Mouse (Mus musculus) kidney, adult 8-10 months (tissue): Measurements from ENCODE around the gene Hck.

Experiments
- DNase-seq, 2 experiments: peaks; one replicate each; pipeline ENCODE4 v3.0.0; 2022

Hck gene

DNA sequence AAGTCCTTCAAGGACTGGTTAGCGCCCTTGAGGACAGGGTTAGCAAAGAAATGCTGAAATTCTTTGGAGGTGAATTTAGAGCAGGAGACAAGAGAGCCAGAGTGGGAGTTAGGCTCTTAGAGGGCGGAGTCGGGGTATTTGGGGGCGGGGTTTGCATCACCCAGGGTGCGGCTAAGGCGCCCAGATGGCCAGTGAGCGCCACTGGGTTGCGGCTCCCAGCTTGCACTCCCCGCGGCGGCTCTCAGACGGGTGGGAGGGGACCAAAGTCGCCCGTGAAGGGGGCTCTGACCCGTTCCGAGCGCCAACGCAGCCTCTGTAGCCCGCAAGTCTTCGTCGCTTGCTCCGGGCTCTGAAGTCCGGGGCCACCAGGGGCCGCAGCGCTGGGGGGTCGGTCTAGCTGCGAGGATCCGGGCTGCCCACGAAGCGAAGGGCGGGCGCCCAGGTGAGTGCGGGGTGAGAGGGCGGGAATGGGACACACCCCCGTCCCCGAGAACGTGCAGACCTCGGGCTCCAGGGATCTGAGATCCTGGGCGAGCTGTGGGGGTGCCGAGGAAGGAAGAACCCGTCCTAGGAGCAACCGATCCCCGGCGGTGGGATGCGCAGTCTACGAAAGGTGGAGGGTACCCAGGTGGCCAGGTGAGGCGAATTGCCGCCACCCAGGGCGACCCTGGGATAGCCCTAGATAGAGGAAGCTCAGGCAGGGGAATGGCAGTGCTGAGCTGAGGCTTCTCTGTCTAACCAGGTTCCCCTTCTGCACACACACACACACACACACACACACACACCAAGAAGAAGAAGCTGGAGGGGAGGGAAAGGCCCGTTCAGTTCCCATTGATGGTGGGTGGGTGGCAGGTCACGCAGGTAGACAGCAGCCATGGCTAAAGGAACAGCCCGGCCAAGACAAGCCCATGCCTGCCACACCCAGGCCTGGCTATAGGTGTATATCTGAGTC, at the start of gene Hck:
TSS of gene Hck (plus strand) at position 156 of the 952 bp plus-strand sequence.
- DNase-seq = peak; percentile 22 to 29

DNA sequence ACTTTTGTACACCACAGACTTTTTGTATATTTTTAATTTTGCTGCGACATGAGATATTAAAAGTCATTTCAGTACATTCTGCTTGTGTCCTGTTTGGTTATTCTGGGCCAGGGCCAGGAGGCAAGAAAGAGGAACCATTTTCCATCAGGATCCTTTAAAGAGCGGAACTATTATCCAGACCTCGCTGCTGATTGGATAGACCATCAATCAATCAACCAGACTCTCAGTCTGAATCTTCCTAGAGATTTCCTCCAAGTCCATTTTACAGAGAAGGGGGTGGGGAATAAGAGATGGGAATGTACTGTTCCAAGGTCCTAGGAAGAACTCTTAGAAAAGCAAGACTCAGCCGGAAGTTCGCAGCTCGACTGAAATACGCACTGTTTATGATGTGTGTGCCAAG, 48.1 kb upstream of the Hck start:
- DNase-seq = no peak

DNA sequence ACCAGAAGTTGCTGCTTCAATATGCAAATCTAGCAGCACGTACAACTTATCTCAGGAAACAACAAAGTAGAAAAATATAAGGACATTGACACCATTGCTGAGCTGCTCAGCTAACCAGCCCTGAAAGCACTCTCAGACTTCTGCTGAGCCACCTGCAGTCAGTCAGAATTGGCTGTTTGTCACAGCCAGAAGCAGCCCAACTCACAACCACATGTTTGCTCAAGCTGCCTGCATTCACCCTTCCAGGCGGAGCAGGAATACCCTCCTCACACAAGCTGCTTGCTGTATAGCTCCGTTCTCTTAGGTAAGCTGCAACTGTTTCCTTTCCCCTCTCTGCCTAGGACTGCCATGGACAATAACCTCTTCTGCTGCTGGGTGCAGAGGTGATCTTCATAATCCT, 44.9 kb upstream of the Hck start:
- DNase-seq = no peak

DNA sequence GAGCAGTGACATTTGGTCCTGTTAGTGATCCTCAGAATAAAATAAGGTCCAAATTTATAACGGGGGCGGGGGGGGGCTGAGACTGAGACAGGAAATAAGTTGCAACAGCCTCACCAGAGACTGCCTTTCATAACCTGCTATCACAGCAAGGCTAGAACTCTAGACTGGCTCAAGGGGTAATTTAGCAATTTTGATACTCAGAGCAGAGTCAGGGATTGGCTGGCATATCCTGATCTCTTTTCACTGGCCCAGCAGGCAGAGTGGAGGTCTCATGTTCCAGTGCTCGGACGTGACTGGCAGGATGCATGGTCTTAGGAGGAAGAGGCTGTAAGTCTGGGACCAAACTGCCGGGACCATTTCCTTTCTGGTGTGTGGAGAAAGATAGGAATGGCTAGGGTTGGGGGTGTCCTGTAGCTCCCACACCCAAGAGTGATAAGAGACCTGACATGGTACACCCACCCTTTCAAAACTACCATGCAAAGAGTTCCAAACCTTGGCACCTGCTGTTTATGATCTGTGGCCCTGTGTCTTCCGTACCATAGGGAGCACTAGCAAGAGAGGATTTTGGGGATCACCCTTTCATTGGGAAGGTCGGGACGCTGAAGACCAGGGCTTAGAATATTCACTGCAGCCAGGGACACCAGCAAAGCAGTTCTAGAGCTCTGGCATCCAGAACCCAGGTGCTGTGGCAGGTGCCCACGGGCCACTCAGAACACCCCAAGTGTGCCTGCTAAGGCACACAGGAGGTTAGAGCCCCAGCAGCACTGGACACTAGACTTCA, 43.9 kb upstream of the Hck start:
- DNase-seq = no peak

DNA sequence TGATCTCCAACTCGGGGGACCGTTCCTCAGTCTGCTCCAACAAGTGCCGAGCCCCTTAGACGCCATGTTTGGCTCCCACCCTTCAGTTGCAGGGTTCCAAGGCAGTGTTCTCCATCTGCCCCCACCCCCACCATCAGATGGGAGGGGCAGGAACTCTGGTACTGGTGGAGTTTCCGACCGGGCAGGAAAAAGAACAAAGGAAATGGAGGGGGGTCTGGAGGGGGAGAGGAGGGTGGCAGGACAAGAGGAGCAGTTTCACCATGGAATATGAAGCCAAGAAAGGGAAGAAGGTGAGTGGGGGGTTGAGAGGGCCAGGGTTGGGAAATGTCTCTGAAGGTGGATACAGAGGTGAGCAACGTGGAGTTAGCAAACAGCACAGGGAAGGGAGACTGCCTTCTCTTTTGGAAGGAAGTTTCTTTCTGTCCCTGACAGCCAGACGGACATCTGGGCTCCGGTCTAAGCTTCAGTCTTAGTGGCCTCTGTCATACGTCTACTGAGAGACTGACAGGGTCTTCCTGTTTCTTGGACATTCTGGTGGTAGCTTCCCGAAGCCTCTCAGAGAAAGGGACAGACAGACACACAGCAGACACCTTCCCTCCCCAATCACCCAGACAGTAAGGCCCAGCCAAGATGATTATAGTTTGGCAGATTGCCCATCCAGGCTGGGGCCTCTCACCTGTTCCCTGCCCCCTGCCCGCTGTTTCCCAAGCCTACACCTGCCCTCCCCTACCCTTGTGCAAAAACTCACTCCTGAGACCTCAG, 42.3 kb upstream of the Hck start, which contains the start of gene Ccm2l:
TSS of gene Ccm2l (plus strand) at position 209 of the 762 bp plus-strand sequence.
- peak; percentile 50 to 52 for DNase-seq

DNA sequence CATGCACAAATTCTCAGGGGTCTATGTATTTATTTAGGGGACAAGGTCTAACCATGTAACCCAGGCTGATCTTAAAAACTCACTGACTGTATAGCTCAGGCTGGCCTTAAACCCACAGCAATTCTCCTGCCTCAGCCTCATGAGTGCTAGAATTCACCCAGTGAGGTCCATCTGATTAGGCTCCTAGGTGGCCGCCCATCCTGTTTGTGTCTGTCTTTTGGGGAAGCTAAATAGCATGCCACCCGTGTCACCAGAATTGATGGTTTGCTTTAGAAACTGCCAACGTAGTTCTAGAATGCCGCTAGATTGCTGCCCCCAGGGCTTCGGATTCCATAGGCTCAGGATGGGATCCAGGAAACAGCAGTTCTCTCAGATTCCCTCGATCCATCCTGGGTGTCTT, 41.3 kb upstream of the Hck start:
- DNase-seq = no peak

DNA sequence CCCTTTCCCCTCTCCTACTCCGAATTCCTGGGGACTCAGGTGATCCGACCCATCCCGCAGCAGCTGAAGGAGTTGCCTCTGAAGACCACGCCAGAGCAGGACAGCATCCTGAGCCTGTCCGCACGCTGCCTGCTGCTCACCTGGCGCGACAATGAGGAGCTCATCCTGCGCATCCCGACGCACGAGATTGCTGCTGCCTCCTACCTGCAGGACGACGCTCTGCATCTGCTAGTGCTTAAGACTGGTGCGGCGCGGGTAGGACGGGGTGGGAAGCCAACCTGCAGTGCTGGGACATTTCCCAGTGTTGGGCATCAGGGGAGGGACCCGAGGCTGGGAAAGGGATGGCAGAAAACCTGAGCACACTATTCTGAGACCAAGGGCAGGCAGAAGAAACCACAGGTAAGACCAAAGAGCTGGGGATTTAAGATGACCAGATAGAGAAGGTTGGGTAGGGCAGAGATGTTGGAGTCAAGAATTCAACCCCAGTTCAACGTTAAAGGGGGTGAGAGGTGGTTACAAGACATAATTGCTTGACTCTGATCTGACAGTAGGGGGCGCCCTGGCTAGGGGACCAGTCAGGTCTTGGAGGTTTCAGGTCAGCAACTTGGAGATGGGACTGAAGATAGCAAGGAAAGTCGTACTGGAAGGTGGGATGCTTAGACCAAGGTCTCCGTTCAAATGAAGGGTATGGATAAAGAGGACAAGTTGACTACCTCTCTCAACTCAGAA, 37.3 kb upstream of the Hck start:
- DNase-seq = no peak

DNA sequence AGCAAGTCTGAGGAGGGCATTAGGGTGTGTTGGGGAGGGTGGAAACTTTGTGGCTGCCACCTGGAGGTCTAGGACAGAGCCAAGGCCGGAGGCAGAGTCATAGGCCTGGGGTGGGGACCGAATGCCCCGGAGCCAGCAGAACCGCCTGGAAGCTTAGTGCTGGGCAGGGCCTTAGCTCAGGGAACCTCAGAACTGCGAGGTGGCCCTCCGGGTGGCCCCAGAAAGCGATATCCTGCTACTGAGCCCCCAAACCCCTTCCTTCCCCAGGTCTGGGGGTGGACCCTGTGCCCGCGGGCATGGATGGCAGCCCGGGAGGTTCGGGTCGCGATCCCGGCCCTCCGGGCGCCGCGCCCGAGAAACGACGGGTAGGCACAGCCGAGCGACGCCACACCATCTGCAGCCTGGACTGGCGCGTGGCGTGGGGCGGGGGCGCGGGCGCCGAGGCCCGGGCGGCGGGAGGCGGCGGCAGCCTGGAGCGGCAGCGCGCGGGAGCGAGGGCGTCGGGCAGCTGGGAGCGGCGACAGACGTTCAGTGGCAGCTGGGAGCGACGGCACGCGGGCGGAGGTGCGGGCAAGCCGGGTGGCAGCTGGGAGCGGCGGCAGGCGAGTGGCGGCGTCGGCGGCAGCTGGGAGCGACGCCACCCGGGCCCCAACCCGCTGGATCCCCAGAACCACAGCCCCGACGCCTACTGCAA, 36.6 kb upstream of the Hck start:
- no peak for DNase-seq

DNA sequence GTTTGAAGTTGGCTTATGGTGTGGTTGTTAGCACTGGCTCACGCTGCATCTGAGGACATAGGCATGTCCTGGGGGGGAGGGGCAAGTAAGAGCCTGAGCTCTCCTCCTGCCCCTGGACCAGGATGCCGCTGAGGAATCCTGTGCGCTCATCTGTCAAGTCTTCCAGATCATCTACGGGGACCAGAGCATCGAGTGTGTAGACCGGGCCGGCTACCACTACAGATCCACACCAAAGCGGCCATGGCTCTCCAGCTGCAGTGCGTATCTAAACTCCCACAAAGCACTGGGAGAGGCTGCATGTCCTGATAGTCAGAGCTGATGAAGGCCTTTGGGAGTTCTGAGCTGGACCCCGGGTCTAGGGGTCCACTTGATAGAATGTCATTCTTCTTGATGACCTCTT, 33.6 kb upstream of the Hck start:
- no peak for DNase-seq

DNA sequence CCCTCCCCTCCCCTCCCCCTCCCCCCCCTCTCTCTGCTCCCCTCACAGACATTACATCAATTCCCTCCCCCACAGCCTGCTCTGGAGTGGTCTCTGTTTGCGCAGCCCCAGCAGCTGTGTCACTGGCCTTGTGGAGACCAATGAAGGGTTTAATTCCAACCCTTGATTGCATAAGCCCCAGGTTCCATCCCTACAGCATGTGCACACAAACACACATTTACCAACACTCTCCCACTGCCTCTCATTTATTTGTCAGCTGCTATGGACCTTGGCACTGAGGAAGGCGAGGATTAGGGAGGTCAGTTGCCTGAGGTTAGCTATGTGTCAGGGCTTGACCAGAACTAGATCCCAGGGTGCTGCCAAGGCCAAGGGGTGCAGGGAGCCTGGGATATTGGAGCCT, 32.3 kb upstream of the Hck start:
- DNase-seq = no peak

DNA sequence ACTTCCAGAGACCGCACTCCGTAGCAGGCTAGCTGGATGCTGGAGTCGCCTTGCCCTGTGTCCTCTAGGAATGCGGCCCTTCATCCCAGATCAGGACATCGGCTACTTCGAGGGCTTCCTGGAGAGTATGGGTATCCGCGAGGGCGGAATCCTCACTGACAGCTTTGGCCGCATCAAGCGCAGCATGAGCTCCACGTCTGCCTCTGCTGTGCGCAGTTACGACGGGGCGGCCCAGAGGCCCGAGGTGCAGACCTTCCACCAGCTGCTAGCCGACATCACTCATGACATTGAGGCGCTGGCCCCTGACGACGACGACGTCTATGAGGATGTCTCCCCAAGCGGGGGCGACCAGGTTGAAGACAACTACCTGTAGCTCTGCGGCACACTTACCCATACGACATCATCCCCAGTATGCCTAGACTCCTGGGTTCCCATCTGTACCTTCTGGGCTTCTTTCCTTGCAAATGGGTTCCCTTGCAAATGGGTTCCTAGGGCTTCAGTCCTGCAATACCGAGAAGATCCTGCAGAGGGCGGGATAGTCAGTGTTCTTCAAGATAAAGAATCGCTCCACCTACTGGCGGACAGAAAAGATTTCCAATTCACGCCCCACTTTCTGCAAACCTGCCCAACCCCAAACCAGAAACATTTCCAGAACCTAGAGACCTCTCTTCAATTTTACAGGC, 27.3 kb upstream of the Hck start:
- DNase-seq = peak; percentile 75 to 88

DNA sequence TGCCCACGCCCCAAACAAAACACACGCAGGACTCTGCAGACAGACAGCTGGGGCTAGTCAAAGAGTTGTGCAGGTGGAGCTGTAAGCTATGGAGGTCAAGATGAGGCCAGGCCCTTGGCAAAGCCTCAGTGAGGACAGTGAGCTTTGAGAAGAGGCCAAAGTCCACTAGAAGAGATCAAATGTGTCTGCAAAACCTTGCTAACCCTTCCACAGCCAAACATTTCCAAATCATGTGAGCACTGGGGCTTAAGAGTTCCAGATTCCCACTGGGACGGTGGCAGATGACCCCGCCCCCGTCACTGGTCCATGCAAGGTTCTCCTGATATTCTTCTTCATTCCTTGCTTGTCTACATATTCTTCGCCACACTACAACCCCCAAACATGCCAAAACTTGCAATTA, 26.4 kb upstream of the Hck start:
- peak; percentile 77 to 79 for DNase-seq

DNA sequence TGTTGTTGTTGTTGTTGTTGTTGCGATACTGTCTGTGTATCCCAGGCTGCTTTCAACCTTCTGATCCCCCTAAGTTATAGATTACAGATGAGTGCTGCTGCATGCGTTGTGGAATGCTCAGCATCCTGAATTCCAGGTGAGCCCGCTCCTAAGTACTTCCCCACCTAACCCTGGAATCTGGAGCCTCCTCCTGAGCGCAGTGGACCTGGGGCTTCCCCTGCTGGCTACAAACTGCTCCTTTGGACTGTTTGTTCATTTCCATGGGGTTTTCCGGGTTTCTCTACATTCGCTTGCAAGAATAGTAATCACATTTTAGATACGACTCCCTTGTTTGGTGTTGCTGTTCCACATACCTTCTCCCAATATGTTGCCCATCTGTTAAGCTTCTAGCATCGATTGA, 25.0 kb upstream of the Hck start:
- DNase-seq = no peak

DNA sequence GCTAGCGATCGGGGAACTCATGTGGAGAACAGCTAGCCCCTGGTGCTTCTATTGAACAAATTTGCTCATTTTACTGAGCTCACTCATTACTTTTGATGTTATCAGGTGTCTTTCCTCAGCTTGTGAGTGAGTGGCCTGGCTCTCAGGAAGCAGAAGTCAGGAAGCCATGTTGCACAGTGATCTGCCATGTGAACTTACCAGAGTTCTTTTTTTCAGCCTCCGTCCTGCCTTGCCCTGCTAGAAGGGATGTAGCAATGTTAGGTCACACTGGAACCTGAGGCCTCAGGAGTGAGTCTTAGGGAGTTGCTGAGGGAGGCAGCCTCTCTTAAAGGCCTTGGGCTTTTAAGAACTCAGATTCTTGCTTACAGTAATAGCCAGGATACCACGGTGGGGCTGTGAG, 24.4 kb upstream of the Hck start:
- no peak for DNase-seq

DNA sequence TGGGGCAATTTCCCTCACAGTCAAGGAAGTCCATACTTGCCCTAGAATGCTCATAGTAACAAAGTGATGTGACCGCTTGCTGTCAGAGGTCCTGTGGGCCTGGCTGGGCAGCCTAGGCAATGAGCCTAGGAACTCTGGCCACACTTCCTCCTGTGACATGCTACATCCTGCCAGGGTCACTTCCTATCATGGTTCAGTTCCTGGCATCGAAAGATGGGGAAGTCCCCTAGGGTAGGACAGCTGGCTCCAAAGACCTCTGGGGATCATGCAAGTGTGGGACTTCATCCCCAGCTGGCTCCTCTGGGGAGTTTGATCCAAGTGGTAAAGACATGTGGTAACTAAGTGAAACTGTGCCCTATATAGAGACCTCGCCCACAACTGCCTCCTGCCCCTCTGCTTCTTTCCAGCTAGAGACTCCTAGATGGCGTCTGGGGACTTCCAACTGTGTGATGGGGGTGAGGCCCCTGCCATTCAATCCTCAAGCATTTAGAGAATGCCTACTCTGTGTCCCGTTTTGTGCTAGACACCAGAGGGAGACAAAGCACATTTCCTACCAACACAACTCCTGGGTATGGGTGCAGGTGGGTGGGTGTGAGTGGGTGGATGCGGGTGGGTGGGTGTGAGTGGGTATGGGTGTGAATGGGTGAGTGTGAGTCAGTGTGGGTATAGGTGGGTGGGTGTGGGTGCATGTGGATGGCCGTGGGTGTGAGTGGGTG, 23.8 kb upstream of the Hck start:
- no peak for DNase-seq

DNA sequence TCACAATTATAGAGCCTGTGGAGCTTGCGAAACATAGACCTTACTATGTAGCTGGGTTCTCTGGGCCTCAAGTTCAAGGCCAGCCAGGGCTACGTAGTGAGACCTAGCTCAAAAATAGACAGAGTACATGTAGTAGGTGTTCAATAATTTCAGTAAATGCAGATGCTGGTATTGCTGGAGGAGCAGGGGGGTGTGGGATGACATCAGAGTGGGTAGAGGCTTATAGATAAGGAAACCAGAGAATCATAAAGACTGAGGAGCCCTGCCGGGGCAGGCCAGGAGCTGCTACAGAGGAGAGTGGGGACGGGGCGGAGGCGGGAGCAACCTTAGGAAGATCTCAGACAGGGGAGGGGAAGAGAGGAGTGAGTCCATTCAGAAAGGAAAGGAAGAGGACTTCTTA, 22.7 kb upstream of the Hck start:
- no peak for DNase-seq

DNA sequence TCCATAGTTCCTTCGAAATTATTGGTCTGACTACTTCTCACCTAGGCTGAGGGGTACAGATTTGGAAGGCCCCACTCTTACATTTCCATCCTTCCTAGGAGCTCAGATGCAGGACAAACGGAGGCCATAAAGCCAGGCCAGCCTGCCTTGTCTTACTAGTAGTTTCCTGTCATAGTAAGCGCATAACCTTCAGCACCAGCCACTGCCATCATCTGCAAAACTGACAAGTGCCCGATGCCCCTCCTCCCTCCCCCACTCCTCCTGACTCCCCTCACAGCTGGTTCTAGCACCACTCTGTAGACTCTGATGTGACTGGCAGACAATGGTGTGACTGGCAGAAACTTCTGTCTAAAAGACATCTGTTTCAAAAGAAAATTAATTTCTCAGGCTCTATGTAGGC, 22.1 kb upstream of the Hck start:
- no peak for DNase-seq

DNA sequence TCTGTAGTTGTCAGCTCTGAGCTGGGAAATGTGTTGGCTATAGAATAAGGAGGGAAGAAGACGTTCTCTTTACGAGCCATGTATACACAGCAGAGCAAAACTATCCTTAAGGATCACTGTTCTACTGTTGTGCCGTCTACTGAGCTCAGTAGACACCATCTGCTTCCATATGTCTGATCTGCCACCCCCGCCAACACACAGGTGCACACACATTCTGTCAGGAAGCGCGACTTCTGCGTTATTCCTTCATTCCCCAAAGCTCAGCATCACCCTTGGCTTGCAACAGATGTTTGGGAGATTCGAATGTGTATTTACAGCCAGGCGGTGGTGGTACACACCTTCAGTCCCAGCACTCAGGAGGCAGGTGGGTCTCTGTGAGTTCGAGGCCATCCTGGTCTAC, 21.2 kb upstream of the Hck start:
- no peak for DNase-seq

DNA sequence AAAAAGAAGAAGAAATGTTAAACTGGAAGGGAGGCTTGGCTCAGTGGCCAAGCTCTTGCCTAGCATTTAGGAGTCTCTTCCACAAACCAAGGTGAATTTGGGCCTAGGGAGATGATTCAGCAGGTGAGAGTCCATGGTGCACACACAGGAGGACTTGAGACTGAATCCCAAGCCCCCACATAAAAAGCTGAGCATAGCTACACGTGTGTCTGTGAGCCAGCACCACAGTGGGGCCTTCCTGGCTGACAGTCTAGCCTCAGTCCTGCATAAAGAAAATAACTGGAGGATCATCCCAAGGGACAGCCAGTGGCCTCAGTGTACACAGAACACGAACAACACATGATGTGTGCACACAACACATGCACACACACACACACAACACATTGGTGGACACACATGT, 19.0 kb upstream of the Hck start:
- no peak for DNase-seq

DNA sequence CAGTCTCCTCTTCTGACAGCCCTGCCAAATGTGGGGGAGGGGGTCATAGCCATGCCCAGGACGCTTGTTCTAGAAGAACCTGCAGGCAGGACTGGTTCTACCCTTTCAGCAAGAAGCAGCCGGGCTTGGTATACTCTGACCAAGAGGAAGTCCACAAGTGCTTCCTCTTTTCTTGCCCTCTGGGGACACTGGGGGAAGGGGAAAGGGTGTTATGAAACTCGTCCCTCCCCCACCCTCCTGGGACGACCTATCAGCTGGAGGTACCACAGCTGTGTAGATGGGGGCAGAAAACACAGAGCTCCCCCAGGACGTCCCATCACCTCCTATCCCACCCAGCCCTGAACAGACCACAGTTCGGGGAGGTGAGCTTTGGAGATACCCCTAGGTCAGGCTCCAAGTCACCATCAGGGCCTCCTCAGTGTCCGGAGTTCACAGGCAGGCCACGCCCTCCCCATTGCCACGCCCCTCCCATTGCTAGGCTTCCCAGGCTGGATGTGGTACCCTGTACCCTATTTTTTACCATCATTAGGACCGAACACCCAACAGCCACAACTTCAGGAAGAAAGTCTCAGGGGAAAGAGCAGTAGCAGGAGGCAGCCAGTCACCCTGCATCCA, 17.6 kb upstream of the Hck start:
- peak in 1 of 2 experiments; percentile 32 for DNase-seq
